Mouse (Mus musculus): ENCODE results near the gene Blm. TPM values are rescaled to one million over a fixed set of nuclear protein-coding genes. Genes with fewer than 3 reads are reported as not detected.
A peak's percentile ranks its signal among the peaks of the same experiment; 100 is the strongest.

The Blm gene
- polyA plus RNA-seq, 1 experiment from 2014 or later, result 25.9 TPM

DNA sequence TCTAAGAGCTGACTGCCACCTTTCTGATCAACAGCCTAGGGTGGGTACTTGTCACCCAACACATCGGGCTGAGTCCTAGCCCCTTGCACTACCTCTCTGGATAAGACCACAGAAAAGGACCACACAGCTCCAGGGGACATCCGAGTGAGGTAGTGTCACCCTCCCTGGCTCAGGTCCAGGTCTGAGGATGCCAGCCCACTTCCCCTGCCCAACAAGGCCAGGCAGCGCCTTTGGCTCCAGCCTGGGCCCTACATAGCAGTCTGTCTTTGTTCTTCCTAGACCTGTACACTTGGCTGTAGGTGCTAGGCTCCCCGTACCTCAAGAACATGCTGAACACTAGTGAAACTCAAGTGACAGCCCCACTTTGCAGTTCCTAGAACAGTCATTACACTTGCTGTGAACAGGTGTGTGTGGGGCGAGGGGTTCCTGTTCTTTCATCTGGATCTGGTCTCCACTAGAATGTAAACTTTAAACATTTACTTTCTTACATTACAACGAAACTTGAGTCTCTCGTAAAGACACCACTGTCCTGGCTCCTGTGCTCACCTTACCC is 120.5 kb downstream of the Blm start:
- no peak for ATAC-seq (ENCODE audit: low read depth)
- H3K4me3 ChIP-seq (ENCODE audit: low read depth, low read length), result no peak overlapping the region

DNA sequence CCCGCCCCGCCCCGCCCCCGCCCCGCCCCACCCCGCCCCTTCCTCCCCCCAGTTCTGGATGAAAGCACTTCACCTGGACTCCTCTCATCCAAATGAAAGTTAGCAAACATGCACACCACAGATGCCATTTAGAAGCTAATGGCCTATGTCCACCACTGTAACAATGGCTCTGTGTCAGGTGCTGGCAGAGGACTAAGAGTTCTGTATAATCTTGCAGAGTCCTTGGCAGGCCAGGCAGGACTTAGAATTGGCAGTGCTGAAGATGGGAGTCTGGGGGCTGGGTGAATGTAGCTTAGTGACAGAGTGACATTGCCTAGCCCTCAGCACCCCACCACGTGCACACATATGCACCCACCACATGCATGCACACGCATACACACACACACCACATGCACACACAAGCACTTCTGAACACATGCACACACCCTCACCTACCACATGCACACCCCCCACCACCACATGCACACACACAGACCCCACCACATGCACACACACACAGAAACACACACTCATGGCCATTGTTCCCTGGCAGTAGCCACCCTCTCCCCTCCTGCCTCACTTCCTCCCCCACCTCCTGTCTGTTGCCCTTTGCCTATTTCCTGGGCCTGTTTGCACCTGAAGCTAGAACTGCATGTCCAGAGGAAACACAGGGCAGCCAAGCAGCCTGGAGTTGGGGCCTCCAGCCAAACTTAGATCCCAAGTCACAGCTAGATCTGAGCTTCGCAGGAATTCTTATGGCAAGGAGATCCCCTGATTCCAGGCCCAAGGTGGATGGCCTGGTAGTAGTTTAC is 121.2 kb downstream of the Blm start:
- H3K9me3 ChIP-seq (replicated peaks; ENCODE audit: control insufficient read depth, low read length), result no peaks in the 10 kb centered on the region
- H3K4me2 ChIP-seq (ENCODE audit: low read depth, low read length), result no peak overlapping the region
- H3K9ac ChIP-seq (ENCODE audit: low read depth, low read length), result no peak overlapping the region
- no peaks in the 10 kb centered on the region; the same call in 1 of the 2 replicates for H3K4me1 ChIP-seq (ENCODE audit: control insufficient read depth, low read depth, low read length)
- ATAC-seq (ENCODE audit: low read depth), result no peak
- H3K27me3 ChIP-seq (ENCODE audit: control insufficient read depth, insufficient read depth, low read depth, low read length), result no peaks in the 10 kb centered on the region
- no peak overlapping the region for H3K4me3 ChIP-seq (ENCODE audit: low read depth, low read length)
- 63% methylated on average over 9 of the region's 9 CpGs for WGBS (ENCODE audit: insufficient replicate concordance)
- H3K27ac ChIP-seq (ENCODE audit: low read length), result no peak overlapping the region
- H3K36me3 ChIP-seq (ENCODE audit: control insufficient read depth, insufficient read depth), result no peaks in the 10 kb centered on the region

More for the DNA sequence above, 120.5 kb downstream of the Blm start:
- no peaks in the 10 kb centered on the region for H3K36me3 ChIP-seq (ENCODE audit: control insufficient read depth, insufficient read depth)
- no peaks in the 10 kb centered on the region for H3K27me3 ChIP-seq (ENCODE audit: control insufficient read depth, insufficient read depth, low read depth, low read length)
- 57% methylated on average over 7 of the region's 7 CpGs for WGBS (ENCODE audit: insufficient replicate concordance)
- no peak overlapping the region for H3K27ac ChIP-seq (ENCODE audit: low read length)
- no peak overlapping the region for H3K9ac ChIP-seq (ENCODE audit: low read depth, low read length)
- H3K4me2 ChIP-seq (ENCODE audit: low read depth, low read length), result no peak overlapping the region
- no peaks in the 10 kb centered on the region for H3K9me3 ChIP-seq (replicated peaks; ENCODE audit: control insufficient read depth, low read length)
- H3K4me1 ChIP-seq (ENCODE audit: control insufficient read depth, low read depth, low read length), result peaks cover 3% of the 10 kb centered on the region; the same call in 1 of the 2 replicates

DNA sequence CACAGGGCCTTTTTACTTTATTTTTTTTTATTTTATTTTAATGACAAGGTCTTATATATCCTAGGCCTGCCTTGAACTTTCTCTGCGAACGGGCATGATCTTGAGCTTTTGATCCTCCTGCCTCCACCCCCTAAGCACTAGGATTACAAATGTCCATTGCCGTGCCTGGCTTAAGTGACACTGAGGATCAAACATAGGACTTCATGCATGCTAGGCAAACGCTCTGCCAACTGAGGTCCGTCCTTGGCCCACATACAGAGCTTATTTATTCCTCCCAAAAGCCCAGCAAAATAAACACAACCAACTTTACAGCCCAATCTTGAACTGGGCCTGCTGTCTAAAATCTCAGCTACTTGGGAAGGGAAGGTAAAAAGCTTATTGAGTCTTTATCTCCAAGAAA is 122.1 kb downstream of the Blm start:
- H3K9ac ChIP-seq (ENCODE audit: low read depth, low read length), result no peak overlapping the region
- H3K27ac ChIP-seq (ENCODE audit: low read length), result no peak overlapping the region
- H3K4me2 ChIP-seq (ENCODE audit: low read depth, low read length), result no peak overlapping the region
- no peaks in the 10 kb centered on the region for H3K27me3 ChIP-seq (ENCODE audit: control insufficient read depth, insufficient read depth, low read depth, low read length)
- H3K36me3 ChIP-seq (ENCODE audit: control insufficient read depth, insufficient read depth), result no peaks in the 10 kb centered on the region
- no peaks in the 10 kb centered on the region for H3K9me3 ChIP-seq (replicated peaks; ENCODE audit: control insufficient read depth, low read length)
- WGBS (ENCODE audit: insufficient replicate concordance), result 78% methylated on average over 5 of the region's 5 CpGs
- H3K4me3 ChIP-seq (ENCODE audit: low read depth, low read length), result no peak overlapping the region
- ATAC-seq (ENCODE audit: low read depth), result no peak
- H3K4me1 ChIP-seq (ENCODE audit: control insufficient read depth, low read depth, low read length), result no peaks in the 10 kb centered on the region; the same call in 1 of the 2 replicates

GRCm38 (mm10) chr7:80412279-80412678 is 122.6 kb downstream of the Blm start:
- H3K27me3 ChIP-seq (ENCODE audit: control insufficient read depth, insufficient read depth, low read depth, low read length), result no peaks in the 10 kb centered on the region
- WGBS (ENCODE audit: insufficient replicate concordance), result 70% methylated on average over 10 of the region's 10 CpGs
- no peak for ATAC-seq (ENCODE audit: low read depth)
- no peaks in the 10 kb centered on the region; the same call in 1 of the 2 replicates for H3K4me1 ChIP-seq (ENCODE audit: control insufficient read depth, low read depth, low read length)
- H3K4me3 ChIP-seq (ENCODE audit: low read depth, low read length), result no peak overlapping the region
- H3K27ac ChIP-seq (ENCODE audit: low read length), result no peak overlapping the region
- no peak overlapping the region for H3K4me2 ChIP-seq (ENCODE audit: low read depth, low read length)
- no peaks in the 10 kb centered on the region for H3K36me3 ChIP-seq (ENCODE audit: control insufficient read depth, insufficient read depth)
- no peaks in the 10 kb centered on the region for H3K9me3 ChIP-seq (replicated peaks; ENCODE audit: control insufficient read depth, low read length)
- H3K9ac ChIP-seq (ENCODE audit: low read depth, low read length), result no peak overlapping the region

DNA sequence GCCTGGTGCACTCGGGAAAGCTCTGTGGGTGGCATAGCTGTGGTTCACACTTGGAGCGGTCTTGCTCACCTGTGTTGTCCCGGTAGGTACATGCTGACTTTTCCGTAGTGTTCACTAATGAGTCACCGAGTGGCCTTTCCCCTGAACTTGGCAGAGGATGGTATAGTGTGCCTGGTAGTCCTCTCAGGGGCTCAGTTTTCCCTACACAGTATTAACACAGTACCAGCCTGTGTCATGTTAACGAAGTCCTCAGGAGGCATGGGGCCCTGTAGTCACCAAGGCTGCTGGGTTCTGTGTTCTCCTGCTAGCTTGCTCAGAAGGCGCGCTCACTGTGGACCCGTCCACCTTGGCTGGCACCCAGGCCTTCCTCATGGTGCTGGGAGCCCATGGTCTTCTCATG is 124.5 kb downstream of the Blm start:
- Histone ChIP-seq H3K4me2 (ENCODE audit: low read depth, low read length) (no peak overlapping the region), H3K4me3 (ENCODE audit: low read depth, low read length) (no peak overlapping the region), H3K27me3 (ENCODE audit: control insufficient read depth, insufficient read depth, low read depth, low read length) (no peaks in the 10 kb centered on the region), H3K4me1 (ENCODE audit: control insufficient read depth, low read depth, low read length) (no peaks in the 10 kb centered on the region), H3K36me3 (ENCODE audit: control insufficient read depth, insufficient read depth) (no peaks in the 10 kb centered on the region), H3K9ac (ENCODE audit: low read depth, low read length) (no peak overlapping the region), H3K9me3 (replicated peaks; ENCODE audit: control insufficient read depth, low read length) (no peaks in the 10 kb centered on the region), H3K27ac (ENCODE audit: low read length) (no peak overlapping the region)
- ATAC-seq (ENCODE audit: low read depth), result no peak
- 73% methylated on average over 9 of the region's 9 CpGs for WGBS (ENCODE audit: insufficient replicate concordance)

DNA sequence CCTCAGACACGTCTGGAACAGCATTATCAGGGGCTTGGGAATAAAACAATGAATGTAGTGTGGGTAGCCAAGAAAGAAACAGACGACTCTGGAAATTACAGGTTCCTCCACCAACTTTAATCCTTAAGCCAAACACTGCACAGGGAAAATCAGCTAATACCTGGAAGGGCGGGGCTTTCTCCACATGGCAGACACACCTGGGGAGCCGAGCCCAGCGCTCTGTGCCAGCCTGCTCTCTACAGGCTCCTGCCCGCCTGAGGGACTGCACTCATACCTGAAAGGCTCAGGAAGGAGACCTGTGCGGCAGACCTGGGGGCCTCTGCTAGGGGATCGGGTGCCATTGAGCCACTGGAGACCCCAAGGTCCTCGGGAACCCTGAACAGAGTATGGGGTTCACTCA is 127.2 kb downstream of the Blm start:
- peaks cover 19% of the 10 kb centered on the region for H3K27me3 ChIP-seq (ENCODE audit: control insufficient read depth, insufficient read depth, low read depth, low read length)
- H3K4me1 ChIP-seq (ENCODE audit: control insufficient read depth, low read depth, low read length), result peaks cover 13% of the 10 kb centered on the region
- ATAC-seq (ENCODE audit: low read depth), result no peak
- no peaks in the 10 kb centered on the region for H3K9me3 ChIP-seq (replicated peaks; ENCODE audit: control insufficient read depth, low read length)
- H3K9ac ChIP-seq (ENCODE audit: low read depth, low read length), result no peak overlapping the region; the same call in 1 of the 2 replicates
- no peak overlapping the region for H3K4me3 ChIP-seq (ENCODE audit: low read depth, low read length)
- H3K4me2 ChIP-seq (ENCODE audit: low read depth, low read length), result no peak overlapping the region
- 66% methylated on average over 9 of the region's 9 CpGs for WGBS (ENCODE audit: insufficient replicate concordance)
- no peaks in the 10 kb centered on the region for H3K36me3 ChIP-seq (ENCODE audit: control insufficient read depth, insufficient read depth)
- no peak overlapping the region for H3K27ac ChIP-seq (ENCODE audit: low read length)

- Histone ChIP-seq H3K4me2 (ENCODE audit: low read depth, low read length) (no peak overlapping the region), H3K36me3 (ENCODE audit: control insufficient read depth, insufficient read depth) (no peaks in the 10 kb centered on the region), H3K4me3 (ENCODE audit: low read depth, low read length) (no peak overlapping the region), H3K4me1 (ENCODE audit: control insufficient read depth, low read depth, low read length) (peaks cover 13% of the 10 kb centered on the region), H3K27ac (ENCODE audit: low read length) (no peak overlapping the region), H3K9ac (ENCODE audit: low read depth, low read length) (no peak overlapping the region), H3K9me3 (replicated peaks; ENCODE audit: control insufficient read depth, low read length) (no peaks in the 10 kb centered on the region), H3K27me3 (ENCODE audit: control insufficient read depth, insufficient read depth, low read depth, low read length) (peaks cover 34% of the 10 kb centered on the region)
- ATAC-seq (ENCODE audit: low read depth), result no peak
- WGBS (ENCODE audit: insufficient replicate concordance), result 60% methylated on average over 3 of the region's 3 CpGs
These were observed 128.7 kb downstream of the Blm start for GRCm38 (mm10) chr7:80406186-80406585.

DNA sequence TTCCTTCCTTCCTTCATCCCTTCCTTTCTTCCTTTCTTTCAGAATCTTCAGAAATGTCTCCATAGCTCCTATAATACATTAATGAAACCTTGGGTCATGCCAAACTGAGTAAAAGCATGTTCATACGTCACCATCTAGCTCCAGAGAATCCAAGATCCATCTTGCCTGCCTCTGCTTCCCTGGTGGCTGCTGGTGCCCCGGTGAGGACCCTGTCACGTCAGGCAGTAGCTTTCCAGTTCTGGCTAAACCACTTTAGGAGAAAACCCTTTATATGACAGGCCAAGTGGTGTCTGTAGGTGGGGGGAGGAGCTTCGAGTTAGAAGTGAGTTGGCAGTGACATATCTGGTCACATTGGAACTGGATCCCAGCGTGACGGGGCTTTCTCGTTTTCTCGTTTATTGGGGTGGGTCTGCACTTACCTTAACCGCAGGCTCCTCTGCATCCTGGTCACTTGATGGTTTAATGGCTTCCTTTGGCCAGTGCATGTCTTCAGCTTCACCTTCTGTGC is 129.7 kb downstream of the Blm start, which contains the start of gene Furin:
Furin (minus strand) TSS at position 249 of the 508 bp plus-strand sequence.
- H3K4me3 ChIP-seq (ENCODE audit: low read depth, low read length), result no peak within 1 kb of the TSS
- H3K27me3 ChIP-seq (ENCODE audit: control insufficient read depth, insufficient read depth, low read depth, low read length), result peaks cover 37% of the 10 kb centered on the region

More for the DNA sequence above, 129.7 kb downstream of the Blm start, which contains the start of gene Furin:
- Histone ChIP-seq H3K4me1 (ENCODE audit: control insufficient read depth, low read depth, low read length) (peaks cover 16% of the 10 kb centered on the region), H3K9me3 (replicated peaks; ENCODE audit: control insufficient read depth, low read length) (no peaks in the 10 kb centered on the region), H3K27ac (ENCODE audit: low read length) (0 out of 2 replicates have a peak within 1 kb of the TSS, but pooled peaks have one; percentile 17), H3K36me3 (ENCODE audit: control insufficient read depth, insufficient read depth) (no peaks in the 10 kb centered on the region), H3K4me2 (ENCODE audit: low read depth, low read length) (no peak within 1 kb of the TSS), H3K9ac (ENCODE audit: low read depth, low read length) (no peak within 1 kb of the TSS)
- WGBS (ENCODE audit: insufficient replicate concordance), result 59% methylated on average over 9 of the region's 9 CpGs
- ATAC-seq (ENCODE audit: low read depth), result no peak
